Mouse (Mus musculus) intestine, embryonic 16.5 days (tissue): ENCODE measurements around the gene Tmem215. TPM values are rescaled to one million over a fixed set of nuclear protein-coding genes. Genes with fewer than 3 reads are reported as not detected.

Experiments
- ATAC-seq: fragments of 200-750 bp; cut with Nextera tagmentation; 2 replicates; pipeline ENCODE4 v1.8.0; 2017; ENCODE audit warnings: moderate TSS enrichment, moderate library complexity
- H3K27ac ChIP-seq: fragments of 300-500 bp; sonication (generic); 2 replicates; pipeline ENCODE4 v1.5.1; 2014; ENCODE audit warnings: mild to moderate bottlenecking, low read length
- H3K27me3 ChIP-seq: fragments of 300-500 bp; sonication (generic); replicated peaks from 2 replicates; pipeline ENCODE4 v1.6.1; 2014; ENCODE audit warnings: low read length, control low read depth, mixed read lengths; ENCODE audit not compliant: control insufficient read depth, insufficient read depth
- H3K36me3 ChIP-seq: fragments of 300-500 bp; sonication (generic); 2 replicates; pipeline ENCODE4 v1.6.1; 2014; ENCODE audit warnings: low read length, control low read depth; ENCODE audit not compliant: control insufficient read depth, insufficient read depth
- H3K4me1 ChIP-seq: fragments of 300-500 bp; sonication (generic); 2 replicates; pipeline ENCODE4 v1.6.1; 2014; ENCODE audit warnings: low read length, control low read depth, mixed read lengths; ENCODE audit not compliant: control insufficient read depth, insufficient read depth
- H3K4me2 ChIP-seq: fragments of 300-500 bp; sonication (generic); 2 replicates; pipeline ENCODE4 v1.6.1; 2014; ENCODE audit warnings: low read depth, low read length, control low read depth
- H3K4me3 ChIP-seq: fragments of 300-500 bp; sonication (generic); 2 replicates; pipeline ENCODE4 v1.5.1; 2014; ENCODE audit warnings: mild to moderate bottlenecking, low read length
- H3K9ac ChIP-seq: fragments of 300-500 bp; sonication (generic); 2 replicates; pipeline ENCODE4 v1.6.1; 2014; ENCODE audit warnings: low read depth, low read length
- H3K9me3 ChIP-seq: fragments of 300-500 bp; sonication (generic); 2 replicates; pipeline ENCODE4 v1.6.1; 2016; ENCODE audit warnings: low read length, control low read depth; ENCODE audit not compliant: control insufficient read depth
- WGBS: fragments of 180-500 bp; shearing (Covaris S2); extraction: QIAGEN DNeasy Blood & Tissue Kit; methylation state at CpG from one replicate; pipeline ENCODE4 v1.1.7; 2014; 5-methylcytosine and 5-hydroxymethylcytosine counted together
- polyA plus RNA-seq: library from polyadenylated mRNA; unstranded; fragments of >200 nt; fragmentation: Nextera tagmentation; extraction: Ambion mirVana; gene quantifications from 2 replicates; pipeline ENCODE4 v1.2.1, GENCODE M21; 2015

The Tmem215 gene
- polyA plus RNA-seq, 1 experiment from 2014 or later: 1.0 TPM

DNA sequence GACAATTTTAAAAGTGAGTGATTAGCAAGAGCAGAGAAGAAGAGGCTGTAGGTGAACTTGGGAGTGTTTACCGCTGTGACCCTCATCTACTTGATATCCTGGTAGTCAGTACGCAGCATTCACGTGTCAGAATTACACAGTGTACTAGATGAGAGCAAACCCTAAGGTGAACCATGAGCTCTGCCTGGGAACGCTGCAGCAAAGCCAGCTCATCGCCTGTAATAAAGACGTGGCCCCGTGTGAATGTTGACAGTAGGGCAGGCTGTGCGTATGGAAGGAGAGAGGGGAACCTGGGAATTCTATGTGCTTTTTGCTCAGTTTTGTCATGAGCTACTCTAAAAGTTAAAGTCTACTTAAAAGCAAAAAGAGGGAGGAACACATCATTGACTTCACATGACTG, 19.8 kb downstream of the Tmem215 start:
- Histone ChIP-seq H3K4me3 (no peak overlapping the region), H3K4me1 (no peaks in the 10 kb centered on the region), H3K27ac (no peak overlapping the region), H3K9ac (no peak overlapping the region), H3K27me3 (no peaks in the 10 kb centered on the region), H3K9me3 (no peaks in the 10 kb centered on the region), H3K4me2 (no peak overlapping the region), H3K36me3 (no peaks in the 10 kb centered on the region)
- no peak for ATAC-seq
- WGBS: 78% methylated on average over 8 of the region's 8 CpGs

DNA sequence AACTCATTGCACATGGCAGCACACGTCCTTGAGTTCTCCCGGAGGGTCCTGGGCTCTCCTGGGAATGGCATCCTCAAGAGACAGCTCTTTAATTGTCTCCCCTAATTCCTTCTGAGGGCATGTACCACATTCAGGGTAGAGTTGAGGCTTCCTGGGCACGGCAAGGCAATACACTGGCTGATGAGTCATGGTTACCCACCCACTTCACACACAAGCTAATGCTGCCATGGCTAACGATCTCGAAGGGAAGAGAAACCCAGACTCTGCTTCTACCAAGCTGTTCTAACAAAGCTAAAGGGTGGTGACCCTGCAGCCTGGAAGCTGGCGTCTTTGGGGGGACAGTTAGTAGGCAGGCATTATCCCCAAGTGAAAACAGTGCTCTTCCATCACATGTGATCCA, 24.4 kb downstream of the Tmem215 start:
- no peaks in the 10 kb centered on the region for H3K36me3 ChIP-seq
- H3K9me3 ChIP-seq: no peaks in the 10 kb centered on the region
- 81% methylated on average over 6 of the region's 6 CpGs for WGBS
- no peak for ATAC-seq
- no peaks in the 10 kb centered on the region for H3K27me3 ChIP-seq
- H3K4me3 ChIP-seq: no peak overlapping the region
- no peak overlapping the region for H3K4me2 ChIP-seq
- H3K9ac ChIP-seq: no peak overlapping the region
- no peaks in the 10 kb centered on the region for H3K4me1 ChIP-seq
- H3K27ac ChIP-seq: no peak overlapping the region

DNA sequence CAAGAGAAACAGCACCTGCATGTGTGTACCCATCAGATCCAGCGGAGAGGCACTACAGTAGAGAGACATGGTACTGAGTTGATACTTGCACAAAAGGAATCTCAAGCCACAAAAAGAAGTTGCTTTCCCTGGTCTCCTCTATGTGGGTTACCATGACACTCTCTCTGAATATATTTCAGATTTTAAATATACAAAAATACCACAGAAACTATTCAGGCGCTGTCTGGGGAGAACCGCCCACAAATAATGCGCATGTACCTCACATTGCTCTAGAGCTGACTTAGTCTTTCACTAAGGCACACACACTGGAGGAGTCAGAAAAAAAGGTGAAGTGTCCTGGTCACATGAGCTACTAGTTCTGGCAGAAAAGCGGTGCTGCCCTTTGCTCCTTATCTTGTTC, 24.8 kb downstream of the Tmem215 start:
- Histone ChIP-seq H3K27ac (no peak overlapping the region), H3K4me3 (no peak overlapping the region), H3K27me3 (no peaks in the 10 kb centered on the region), H3K4me1 (no peaks in the 10 kb centered on the region), H3K4me2 (no peak overlapping the region), H3K9ac (no peak overlapping the region), H3K36me3 (no peaks in the 10 kb centered on the region), H3K9me3 (no peaks in the 10 kb centered on the region)
- ATAC-seq: no peak
- WGBS: 93% methylated on average over 5 of the region's 5 CpGs

DNA sequence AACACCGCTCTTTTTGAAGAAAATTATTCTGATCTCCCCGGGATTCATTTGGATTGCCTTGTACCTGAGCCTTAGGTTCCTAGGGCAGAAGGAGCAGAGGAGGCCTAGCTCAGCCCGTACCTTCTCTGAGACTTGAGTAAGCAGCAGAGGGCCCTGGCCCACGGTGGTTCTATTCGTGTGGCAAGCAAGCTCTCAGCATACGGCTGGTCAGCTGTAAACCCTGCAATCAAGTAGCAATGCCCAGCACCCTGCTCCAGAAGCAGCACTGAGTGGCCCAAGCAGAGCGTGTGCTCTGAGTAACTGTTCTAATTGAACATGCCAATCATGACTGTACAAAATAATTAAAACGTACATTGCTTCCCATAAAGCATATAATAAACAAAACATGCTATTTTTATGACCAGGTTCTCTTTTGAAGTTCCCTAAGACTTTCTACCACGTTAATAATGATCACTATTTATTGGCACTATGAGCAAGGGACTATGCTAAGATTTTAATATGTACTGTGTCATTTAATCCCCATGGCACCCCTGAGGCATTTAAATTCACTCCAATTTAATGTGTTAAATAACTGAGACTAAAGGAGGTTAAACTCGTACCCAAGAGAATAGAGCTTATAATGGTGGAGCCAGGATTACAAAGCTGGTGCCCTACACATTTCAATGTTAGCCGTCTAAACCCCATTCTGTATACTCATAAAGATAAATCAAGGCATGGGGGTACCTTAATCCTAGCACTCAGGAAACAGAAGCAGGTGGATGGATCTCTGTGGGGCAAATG, 28.0 kb downstream of the Tmem215 start:
- no peak overlapping the region for H3K9ac ChIP-seq
- ATAC-seq: no peak
- no peak overlapping the region for H3K27ac ChIP-seq
- H3K27me3 ChIP-seq: no peaks in the 10 kb centered on the region
- H3K9me3 ChIP-seq: no peaks in the 10 kb centered on the region
- no peak overlapping the region for H3K4me2 ChIP-seq
- 82% methylated on average over 11 of the region's 11 CpGs for WGBS
- H3K4me3 ChIP-seq: no peak overlapping the region
- no peaks in the 10 kb centered on the region for H3K4me1 ChIP-seq
- H3K36me3 ChIP-seq: no peaks in the 10 kb centered on the region

DNA sequence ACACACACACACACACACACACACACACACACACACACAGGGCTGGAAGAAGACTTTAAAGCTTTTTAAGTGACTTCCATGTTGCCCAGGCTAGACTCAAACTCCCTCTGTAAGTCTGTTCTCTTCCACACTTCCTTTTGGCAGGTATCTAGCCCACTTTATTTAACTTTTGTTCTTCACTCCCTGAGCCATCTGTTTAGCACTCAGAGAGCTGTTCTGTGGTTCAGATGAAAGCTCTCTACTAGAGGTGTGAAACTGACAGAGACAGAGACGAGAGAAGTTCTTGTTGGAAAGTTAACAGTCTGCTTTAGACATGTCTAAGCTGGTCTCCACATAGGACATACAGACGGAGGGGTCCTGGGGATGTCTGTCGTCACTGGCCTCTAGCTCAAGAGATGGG, 30.5 kb downstream of the Tmem215 start:
- H3K4me2 ChIP-seq: no peak overlapping the region
- WGBS: 78% methylated on average over 3 of the region's 3 CpGs
- no peak overlapping the region for H3K4me3 ChIP-seq
- H3K4me1 ChIP-seq: no peaks in the 10 kb centered on the region
- no peak overlapping the region for H3K27ac ChIP-seq
- ATAC-seq: no peak
- H3K36me3 ChIP-seq: no peaks in the 10 kb centered on the region
- no peak overlapping the region for H3K9ac ChIP-seq
- no peaks in the 10 kb centered on the region for H3K9me3 ChIP-seq
- no peaks in the 10 kb centered on the region for H3K27me3 ChIP-seq

DNA sequence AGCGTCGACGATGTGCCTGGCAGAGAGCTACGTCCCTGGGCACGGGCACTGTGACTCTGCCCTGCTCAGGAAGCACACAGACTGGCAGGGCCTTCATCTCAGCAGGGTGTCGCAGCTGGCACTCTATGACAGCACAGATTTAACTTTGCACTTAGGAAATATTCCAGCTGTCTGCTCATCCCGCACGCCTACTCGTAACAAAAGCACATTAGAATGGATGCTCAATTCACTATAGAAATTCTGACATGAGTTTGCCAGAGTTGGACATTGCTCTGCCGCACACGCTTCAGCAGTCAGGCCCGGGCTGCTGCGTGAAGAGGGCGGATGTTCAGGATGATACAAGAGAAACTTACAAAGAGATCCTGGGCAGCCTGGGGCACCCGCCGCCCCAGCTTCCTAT, 37.6 kb downstream of the Tmem215 start:
- H3K4me2 ChIP-seq: no peak overlapping the region
- H3K36me3 ChIP-seq: no peaks in the 10 kb centered on the region
- ATAC-seq: no peak
- no peaks in the 10 kb centered on the region for H3K27me3 ChIP-seq
- 73% methylated on average over 16 of the region's 16 CpGs for WGBS
- no peaks in the 10 kb centered on the region for H3K9me3 ChIP-seq
- H3K27ac ChIP-seq: no peak overlapping the region
- H3K9ac ChIP-seq: no peak overlapping the region
- H3K4me1 ChIP-seq: no peaks in the 10 kb centered on the region
- H3K4me3 ChIP-seq: no peak overlapping the region

DNA sequence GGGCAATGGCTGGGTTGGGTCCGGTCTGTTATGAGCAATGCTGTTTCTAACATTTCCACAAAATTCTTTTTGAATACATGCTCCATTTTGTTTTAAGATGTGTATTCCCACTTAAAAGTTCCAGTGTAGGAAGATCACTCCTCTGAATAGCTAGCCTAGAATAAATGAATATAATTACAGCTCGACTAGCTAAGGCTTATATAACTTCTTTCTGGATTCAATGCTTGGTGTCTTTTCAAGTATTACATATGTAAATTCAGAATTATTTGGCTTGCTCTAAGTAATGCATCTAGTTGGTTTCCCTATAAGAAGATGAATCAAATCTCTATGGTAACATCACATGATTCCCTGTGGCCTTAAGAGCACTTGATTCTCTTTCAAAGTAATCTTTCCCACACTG, 41.3 kb downstream of the Tmem215 start:
- no peaks in the 10 kb centered on the region for H3K4me1 ChIP-seq
- H3K9me3 ChIP-seq: no peaks in the 10 kb centered on the region
- WGBS: 85% methylated on average over 2 of the region's 2 CpGs
- H3K36me3 ChIP-seq: no peaks in the 10 kb centered on the region
- no peak overlapping the region for H3K4me2 ChIP-seq
- H3K27ac ChIP-seq: no peak overlapping the region
- no peaks in the 10 kb centered on the region for H3K27me3 ChIP-seq
- H3K9ac ChIP-seq: no peak overlapping the region
- no peak for ATAC-seq
- H3K4me3 ChIP-seq: no peak overlapping the region

DNA sequence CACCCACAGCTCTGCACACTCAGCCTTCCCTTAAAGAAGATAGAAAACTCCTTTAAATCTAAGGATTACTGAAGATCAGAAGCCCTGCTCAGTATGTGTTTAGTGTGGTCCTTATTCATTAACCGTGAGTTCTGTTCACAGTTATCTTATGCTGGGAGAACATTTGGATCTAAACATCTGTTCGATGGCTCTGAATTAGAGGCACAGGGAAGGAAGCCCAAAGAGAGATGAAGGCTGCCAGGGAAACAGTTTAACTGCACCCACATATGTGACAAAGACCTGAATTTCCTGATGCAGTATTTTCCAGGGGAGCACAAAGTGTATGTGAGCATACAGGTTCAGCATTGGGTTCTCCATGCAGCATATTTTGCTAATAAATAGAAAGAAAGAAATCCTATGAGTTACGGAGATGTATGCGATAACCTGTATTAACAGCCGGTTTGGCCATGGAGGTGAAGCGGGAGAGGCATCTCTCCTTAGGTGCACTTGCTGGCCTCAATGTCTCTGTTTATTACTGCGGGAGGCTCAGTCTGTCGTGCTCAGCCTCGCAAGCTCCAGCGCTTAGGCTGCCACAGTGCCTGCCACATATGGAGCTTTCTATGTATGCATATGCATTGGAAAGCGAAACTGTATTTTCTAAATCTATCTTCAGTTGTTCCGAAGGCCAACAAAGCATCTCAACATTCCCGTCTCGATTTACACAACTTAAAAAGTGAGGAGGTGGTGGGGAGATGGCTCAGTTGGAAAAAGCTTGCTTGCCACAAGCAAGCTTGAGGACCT, 46.8 kb downstream of the Tmem215 start:
- 90% methylated on average over 14 of the region's 14 CpGs for WGBS
- H3K27ac ChIP-seq: no peak overlapping the region

More for the DNA sequence above, 46.8 kb downstream of the Tmem215 start:
- ATAC-seq: no peak
- Histone ChIP-seq H3K9ac (no peak overlapping the region), H3K4me3 (no peak overlapping the region), H3K4me2 (no peak overlapping the region), H3K27me3 (no peaks in the 10 kb centered on the region), H3K4me1 (no peaks in the 10 kb centered on the region), H3K9me3 (no peaks in the 10 kb centered on the region), H3K36me3 (no peaks in the 10 kb centered on the region)
